Mouse (Mus musculus) adrenal gland, postnatal 36 days (tissue): ENCODE data around the gene Bcl2l1. TPM values are rescaled to one million over a fixed set of nuclear protein-coding genes. Genes with fewer than 3 reads are reported as not detected.

Experiments
- DNase-seq, 2 experiments: peaks; one replicate each; pipeline ENCODE4 v3.0.0; 2021; ENCODE audit warnings: mixed read lengths in 1 of 2
- total RNA-seq, 2 experiments: library from RNA; stranded (reverse); gene quantifications; 2 replicates each; pipeline ENCODE4 v1.2.3; 2021

The Bcl2l1 gene
- total RNA-seq, 2 experiments from 2014 or later, result 58.2 to 93.9 TPM

DNA sequence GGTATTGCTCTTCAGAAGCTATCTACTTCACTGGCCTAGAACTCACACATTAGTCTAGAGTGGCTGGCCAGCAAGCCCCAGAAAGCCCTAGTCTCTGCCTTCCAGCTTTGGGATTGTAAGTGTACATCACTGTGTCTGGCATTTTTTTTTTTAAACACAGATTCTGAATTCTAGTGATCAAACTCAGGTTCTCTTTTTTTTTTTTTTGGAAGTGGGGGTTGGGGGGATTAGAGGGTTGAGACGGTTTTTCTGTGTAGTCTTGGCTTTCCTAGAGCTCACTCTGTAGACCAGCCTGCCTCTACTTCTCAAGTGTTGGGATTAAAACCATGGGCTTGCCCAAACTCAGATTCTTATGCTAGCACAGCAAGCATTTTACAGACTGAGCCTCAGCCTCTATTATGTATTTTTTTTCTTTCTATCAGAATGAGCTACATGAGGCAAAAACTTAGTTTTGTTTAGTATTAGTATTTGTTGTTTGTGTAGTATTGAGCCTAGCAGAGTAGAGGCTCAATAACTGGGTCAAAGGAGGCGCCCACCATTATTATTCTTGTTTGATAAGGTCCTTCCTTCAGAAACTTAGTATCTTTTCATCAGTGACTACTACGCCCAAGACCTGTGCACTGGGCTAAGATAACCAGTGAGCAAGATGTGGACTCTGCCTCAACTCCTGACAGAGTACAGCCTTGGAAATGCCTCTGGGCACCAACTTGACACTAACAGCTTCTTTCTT, 6.9 kb downstream of the Bcl2l1 start:
- no peak for DNase-seq

DNA sequence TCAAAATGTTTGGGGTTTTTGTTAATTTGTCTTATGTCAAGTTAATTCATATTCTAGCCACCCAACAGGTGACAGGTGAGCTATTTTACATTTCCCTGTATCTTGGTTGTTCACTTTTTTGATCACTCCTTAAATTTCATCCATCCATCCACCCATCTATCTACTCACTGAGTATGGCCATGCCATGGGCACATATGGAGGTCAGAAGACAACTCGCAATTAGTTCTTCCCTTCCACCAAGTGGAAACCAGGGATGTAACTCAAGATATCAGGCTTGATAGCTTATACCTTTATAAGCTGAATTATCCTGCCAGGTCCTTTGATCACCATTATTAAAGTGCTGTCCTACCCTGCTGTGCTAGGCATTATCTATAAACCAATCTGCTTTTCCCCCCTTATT, 7.8 kb downstream of the Bcl2l1 start:
- DNase-seq, result no peak

DNA sequence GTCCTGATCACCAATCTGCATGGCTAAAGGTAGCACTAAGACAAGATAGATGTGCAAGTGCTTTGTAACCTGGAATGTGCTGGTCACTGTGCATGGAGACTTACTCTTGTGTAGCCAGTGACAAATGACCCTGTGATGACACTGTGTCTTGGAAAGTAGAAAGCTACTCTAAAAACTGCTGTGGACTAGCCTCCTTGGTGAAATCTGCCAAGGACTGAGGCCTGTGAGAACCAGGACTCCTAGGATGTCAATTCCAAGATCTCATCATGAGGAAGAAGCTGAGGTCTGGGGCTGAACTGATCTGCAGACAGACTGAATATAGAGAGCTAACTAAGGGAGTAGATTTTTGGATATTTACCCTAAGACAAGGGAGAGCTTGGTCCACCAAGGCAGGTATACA, 10.0 kb downstream of the Bcl2l1 start:
- no peak for DNase-seq

DNA sequence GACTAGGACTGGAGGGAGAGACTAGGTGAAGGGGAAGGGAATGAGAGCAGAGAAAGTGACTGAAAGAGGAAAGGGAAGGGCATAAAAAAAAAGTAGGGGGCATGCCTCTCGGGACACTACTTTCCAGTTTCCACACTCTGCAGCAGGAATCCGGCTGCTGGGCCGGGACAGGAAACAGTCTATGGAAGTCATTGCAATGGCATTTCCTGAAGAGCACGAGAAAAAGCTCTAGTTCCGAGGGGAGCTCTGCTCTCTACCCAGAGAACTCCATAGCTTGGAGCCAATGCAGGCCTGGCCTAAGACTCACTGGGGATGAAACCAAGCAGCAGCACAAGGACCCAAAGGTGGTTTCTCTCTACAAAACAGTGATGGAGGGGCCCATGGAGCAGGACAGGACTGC, 10.5 kb downstream of the Bcl2l1 start:
- DNase-seq, result peak in 1 of 2 experiments; percentile 54

DNA sequence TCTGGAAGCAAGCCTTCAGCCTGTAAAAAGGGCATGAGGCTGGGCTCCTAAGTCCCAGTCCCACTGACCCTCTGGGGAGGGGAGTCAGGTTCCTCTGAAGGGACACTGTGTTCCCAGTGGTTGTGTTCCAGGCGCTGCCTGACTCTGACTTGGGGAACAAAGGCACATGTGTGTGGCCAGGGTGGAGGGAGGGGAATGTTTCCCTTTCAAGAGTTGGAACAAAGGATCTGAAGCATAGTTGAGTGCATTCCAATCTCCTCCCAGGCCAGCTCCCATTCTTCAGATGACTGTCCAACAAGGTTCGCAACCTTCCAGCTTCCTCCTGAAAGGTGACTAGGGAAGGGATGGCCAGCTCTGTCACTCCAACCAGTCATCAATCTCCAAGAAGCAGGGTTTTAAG, 11.2 kb downstream of the Bcl2l1 start:
- peak; percentile 45 to 54 for DNase-seq

DNA sequence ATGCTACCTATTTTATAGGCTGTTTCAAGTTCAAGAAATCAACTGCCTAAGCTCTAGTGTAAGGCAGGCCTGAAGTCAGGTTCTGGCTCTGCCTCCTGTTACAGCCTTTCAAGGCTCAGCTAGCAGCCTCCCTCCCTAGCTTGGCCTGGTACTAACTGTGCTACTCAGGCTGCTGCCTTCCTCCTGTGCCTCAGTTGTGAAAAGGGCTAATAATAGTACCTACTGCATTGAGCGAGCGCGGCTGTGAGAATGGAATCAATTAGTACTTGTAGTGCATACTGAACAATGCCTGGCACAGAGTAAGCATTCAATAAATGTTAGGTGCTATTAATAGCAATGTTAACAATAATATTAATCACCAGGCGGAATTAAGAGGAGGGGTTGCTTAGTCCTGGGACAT, 11.6 kb downstream of the Bcl2l1 start:
- DNase-seq, result no peak

DNA sequence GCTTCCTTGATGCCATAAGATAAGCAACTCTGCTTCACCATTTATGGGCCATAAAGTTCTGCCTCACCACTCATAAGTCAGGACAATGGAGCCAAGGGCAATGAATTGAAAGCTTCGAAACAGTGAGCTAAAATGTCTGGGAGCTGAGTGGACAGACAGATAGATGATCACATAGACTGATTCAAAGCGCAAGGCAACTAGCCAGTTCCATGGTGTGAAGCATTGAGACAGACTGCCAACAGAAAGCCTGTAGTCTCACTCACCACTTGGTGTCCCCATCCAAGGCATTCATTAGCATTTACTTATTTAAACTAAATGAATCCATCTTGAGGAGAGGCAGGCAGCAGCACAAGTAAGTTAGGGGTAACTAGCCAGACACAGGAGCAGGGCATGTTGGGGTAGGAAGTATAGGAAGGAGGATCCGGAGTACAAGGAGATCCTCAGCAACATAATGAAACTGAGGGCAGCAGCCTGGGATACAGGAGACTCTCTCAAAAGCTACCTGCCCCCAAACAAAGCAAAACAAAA, 12.4 kb downstream of the Bcl2l1 start:
- no peak for DNase-seq

DNA sequence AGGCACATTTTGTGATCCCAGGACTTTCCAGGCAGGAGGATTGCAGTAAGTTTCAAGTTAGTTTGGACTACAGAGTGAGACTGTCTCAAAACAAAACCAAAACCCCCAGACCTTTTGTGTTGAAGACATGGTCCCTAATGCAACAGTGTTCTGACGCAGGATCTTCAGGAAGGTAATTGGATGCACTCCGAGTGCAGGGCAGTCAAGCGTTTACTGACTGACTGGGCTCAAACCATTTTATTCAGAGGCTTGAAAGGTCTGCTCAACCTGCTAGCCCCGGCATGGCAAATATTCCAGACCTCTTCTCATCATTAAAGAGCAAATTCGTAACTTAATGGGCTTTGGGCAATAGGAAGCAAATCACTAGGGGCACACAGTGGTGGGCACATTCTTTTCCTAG, 12.8 kb downstream of the Bcl2l1 start:
- no peak for DNase-seq

DNA sequence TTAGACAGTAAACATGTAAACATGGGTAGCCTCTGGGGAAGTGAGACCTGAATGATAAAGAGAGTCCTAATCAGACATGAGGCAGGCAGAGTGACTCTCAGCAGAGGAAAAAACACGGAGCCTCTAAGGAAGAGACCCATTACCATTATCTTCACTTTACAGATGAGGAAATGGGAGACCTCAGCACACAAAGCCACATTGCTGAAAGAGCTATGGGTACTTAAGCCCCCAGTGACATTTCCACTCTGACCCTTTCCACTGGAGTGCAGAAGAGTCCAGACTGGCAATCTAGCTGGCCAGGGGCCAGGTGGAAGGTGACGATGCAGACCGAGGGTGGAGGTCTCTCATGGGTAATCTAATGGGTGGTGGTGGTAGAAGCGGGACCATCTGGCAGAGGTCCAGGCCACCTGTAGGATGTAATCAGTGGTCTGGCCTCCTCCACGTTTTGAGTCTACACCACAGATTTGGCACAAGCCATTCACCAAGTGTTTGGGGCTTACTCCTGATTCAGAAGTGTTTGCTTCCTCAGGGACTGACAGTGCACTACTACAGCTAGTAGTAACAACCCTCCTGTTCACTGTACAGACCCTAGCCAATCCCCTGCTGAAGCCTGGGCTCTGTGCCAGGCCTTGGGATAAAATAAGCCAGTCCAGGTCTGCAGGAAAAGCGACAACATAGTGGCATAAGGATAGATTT, 13.8 kb downstream of the Bcl2l1 start:
- DNase-seq, result peak in 1 of 2 experiments; percentile 42

DNA sequence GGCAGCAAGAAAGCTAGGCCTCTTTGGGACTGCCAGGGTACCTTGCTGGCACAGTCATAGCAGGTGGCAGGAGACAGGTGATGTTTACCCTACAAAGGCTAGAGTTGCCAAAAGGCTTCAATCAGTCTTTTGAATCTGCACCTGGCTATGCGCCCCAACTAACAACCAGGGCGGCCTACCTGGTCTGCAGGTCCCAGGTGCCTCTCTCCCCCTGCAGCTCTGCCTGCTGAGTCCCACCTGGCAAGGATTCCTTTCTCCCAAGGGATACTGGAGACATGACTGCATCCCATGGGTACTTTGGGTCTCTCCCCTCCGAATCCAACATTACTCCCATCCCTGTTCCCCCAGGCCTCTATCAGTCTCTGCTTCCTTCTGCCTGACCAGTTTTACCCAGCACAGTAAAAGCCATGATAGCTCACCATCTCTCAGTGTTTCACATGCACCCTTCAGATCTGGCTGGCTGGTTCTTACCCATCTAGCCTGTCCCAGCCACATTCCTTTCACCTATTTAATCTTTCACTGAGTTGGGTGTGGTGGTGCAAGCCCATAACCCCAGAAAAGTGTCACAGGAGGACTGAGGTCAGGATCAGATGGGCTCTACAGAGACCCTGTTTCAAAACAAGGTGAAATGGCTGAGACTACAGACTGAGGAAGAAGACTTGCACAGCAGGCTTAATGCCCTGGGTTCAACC, 14.7 kb downstream of the Bcl2l1 start:
- no peak for DNase-seq

DNA sequence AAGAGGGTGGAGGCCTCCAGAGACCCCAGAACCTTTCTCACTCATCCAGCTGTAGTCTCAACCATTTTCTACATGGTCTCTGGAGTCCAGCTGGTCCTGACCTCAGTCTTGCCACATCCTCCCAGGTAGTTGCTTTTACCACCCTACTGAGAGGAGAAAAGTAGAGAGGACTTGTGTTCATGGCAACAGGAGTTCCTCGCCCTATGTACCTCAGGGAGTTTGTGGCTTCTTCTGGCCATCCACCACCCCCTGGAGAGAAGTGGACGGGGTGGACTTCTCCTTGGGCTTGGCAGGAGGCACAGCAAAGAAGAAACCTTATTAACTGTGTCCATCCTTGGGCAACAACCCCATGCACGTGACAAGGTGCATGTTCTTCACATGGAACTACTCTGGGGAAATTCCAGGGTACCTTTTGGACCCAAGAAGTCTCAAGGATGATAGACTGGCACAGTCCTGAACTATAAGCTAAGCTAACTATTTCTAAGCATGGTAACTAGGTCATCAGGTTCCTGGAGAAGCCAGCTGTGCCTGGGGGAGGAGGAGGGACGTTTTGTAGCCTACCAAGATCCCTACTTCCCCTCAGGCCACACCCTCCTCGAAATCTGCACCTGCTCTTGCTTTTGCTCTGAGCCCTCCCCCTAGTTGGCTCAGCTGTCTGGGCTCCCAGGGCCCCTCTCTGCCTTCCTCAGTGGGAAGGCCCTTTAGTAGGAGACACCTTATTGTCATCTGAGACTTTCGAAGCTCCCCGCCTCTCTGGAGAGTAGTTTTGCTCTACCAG, 15.5 kb downstream of the Bcl2l1 start:
- no peak for DNase-seq

DNA sequence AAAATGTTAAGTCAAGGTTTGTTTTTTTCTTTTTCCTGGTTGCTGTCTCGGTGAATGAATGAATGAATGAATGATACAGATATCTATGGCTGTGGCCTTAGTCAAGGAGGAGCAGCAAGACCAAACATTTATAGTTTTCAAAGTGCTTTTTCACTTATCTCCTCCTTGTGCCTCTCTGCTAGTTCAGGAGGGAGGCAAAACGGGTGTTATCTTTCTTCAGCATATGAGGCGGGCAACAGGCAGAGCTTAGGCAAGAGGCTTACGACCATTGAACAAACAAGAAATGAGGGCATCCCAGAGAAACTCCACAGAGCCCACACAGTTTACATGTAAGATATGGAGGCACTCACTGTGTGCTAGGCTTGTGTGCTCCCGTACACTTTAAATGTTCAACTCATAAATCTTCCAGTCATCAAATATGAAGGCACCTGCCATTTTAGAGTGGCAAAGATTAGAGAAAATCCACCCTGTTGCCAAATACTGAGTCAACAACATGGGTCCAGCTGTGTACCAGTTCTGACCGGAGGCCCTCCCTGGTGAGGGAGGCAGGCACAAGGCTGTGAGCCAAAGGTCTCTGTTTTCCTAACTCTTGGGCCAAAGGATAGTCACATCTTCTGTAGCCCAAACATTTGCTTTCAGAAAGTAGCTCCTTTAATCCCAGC, 17.2 kb downstream of the Bcl2l1 start:
- peak; percentile 29 to 42 for DNase-seq

DNA sequence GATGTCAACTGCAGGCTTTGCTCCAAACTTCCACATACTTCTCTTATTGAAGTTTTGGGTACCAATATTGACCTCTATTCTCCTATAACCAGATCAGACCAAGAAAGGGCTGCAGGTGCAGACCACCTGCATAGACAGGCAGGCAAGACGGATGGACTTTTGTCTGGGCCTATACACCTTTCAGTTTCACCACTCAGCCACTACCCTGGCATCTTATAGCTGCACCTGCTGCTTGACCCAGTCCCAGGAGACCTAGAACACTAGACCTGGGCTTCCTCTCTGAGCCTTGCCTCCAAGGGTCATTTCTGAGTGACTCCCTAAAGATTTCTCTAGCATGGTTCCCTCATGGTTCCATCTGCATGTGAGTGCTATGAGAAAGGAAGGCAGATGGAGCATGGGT, 18.3 kb downstream of the Bcl2l1 start:
- DNase-seq, result no peak

DNA sequence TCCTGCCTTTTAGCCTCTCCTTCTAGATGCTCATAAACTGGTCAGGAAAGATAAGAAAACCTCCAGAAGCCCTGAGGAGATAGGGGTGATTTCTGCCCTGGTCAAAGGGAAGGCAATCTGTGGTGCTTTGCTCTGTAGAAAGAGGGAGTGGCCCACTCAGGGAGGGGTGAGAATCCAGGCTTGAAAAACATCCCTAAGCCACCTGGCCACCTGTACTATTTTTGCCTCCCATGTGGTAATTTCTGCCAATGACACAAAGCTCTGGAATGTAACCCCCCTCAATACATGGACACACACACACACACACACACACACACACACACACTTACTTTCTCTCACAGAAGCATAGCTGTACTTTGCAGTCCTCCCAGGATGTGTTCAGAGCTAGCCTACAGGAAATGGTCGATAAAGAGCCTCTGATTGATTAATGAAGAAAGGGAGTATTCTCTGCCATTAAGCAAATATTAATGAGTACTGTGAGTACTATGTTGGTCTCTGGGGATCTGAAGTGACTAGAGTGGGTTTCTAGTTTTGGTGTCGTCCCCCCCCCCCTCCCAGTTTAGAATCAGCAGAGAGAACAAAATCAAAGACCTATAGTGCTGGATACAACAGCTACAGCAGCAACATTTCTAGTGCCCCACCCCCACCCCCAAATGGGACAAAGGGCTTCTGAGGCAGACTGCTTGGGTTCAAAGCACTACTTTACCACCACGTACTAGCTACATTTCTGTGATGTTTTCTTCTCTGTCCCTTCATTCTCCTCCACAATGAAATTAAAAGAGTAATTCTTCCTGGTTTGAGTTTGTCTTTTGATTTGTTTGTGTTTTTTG, 20.0 kb downstream of the Bcl2l1 start:
- no peak for DNase-seq

DNA sequence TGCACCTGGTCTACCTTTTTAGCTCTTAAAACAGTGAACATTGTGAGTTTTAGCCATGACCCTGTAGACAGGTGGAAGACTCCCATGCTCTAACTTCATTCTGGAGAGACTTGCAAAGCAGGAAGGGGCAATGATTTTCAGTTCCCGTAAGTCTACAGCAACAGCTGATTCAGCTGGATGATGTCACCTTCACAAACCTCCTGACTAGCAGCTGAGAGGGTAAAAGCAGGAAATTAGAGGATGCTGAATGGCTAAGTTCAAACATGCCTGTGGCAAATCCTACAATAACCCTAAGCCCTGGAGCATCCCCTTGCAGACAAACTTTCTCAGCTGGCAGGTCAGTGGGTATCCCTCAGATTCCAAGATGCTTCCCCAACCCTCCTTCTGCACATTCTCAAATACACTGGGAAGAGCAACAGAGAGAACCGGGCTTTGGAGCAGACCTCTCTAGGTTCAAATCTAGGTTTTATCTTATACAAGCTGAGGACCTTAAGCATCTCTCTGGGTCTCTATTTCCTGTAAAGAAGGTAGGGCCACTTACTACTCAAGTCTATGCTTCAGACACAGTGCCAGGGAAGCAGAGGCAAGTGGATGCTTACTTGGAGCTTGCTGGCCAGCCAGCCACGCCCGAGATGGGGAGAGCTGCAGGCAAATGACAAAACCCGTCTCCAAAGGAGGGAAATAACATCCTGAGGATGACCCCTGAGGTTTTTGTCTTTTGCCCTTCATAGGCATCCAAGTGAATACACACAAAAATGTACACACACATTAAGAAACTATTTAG, 21.2 kb downstream of the Bcl2l1 start:
- DNase-seq, result no peak

DNA sequence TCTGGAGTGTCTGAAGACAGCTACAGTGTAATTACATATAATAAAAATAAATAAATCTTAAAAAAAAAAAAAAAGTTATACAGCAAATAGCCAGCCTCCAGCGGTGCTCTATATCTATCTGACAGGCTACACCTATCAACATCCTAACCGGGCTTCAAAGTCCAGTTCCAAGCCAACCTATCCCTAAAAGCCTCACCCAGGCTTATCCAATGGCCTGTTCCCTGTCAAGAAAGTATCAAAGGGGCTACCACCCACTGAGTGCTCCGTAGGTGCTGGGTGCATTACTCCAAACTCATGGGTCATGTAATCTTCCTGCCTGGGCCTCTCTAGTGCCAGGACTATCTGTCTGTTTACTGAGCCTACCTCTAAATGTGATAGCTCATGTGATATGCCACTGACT, 23.4 kb downstream of the Bcl2l1 start:
- no peak for DNase-seq

DNA sequence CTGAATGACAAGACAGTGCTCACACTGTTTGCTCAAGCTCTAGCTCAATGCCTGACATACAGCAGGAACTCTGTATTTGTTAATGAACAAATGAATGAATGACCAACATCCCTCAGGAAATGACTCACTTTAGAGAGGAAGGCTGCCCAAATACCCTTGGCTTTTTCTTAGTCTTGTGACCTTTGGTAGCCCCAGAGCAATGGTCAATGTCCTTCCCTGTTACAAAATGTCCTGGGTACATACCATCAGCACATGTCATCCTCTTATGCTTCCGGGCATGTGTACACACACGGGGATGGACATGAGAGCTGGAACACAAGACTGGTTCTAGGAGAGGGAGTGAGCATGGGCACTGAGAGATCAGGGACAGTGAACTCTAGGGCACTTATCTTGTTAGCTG, 25.5 kb downstream of the Bcl2l1 start:
- DNase-seq, result peak; percentile 49 to 70

DNA sequence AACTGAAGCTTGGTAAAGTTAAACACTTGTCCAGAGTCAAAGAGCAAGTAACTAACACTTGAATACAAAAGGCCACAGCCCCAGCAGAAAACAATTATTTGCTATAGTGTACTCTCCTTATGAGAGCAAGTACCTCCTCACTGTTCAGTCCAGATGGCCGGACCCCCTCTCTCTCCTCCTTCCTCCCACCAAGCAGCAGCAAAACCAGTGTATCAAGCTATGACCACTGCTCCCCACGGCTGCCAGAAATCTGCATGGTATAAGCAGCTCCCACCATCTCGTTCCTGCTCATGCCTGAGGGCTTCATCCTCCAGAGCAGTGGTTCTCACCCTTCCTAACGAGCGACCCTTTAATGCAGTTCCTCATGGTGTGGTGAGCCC, 26.4 kb downstream of the Bcl2l1 start:
- DNase-seq, result no peak

DNA sequence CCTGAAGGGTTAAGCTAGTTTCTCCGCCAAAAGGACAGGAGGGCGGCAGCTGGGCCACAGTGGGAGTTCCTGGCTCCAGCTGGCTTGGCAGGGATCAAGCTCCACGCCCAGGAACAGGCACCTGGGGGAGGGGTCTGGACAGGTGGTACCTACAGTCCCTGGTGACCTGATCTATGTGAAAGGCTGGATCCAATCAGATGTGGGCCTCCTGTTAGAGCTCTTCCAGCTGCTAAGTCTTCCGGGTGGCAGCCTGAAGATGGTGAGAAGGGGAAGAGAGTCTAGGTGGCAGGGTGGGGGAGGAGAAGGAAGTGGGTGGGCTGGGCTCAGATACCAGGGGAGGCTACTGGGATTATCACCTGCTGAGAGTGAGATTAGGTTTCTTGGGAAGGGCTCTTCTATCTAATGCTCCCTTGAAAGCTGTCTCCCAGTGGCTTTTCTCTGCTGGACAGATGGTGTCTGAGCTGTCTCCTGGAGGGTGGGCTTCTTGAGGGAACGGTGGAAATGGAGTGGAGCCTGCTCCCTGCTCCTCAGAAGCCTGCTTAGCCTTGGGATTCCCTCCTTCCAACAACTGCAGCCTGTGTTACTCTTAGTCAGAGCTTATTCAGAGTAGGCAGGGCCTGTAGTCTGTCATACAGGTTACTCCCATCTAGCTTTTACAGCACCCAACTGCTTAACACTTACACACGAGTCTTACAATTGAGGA, 27.0 kb downstream of the Bcl2l1 start:
- DNase-seq, result no peak
